Mouse (Mus musculus) liver, adult (tissue): ENCODE data around the gene 2410137M14Rik.

Experiments
- GATA4 ChIP-seq: IDR thresholded peaks from 2 replicates; pipeline ENCODE4 v1.6.1; 2014; ENCODE audit warnings: mild to moderate bottlenecking, low read length; ENCODE audit not compliant: insufficient replicate concordance

Gene 2410137M14Rik

DNA sequence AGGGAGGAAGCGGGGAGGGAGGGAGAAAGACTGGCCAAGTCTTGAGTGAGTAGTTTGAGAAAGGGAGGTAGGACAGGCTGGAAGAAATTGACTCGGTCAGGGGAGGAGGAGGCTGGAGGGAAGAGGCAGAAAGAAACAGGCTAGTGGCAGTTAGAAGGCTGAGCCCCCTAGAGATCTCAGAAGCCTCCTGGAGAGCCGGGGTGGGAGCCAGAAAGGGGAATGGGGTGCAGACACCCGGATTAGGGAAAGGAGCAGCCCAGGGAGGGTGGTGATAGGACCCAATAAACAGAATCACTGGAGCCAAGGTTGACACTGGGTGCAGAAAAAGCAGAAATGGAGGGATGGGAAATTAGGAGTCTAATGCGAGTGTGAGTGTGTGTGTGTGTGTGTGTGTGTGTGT lies 37.3 kb downstream of the 2410137M14Rik start:
- no peak for TF ChIP-seq GATA4

- TF ChIP-seq GATA4, result no peak
Observed at GRCm38 (mm10) chr17:36942791-36943471, 38.1 kb downstream of the 2410137M14Rik start, which contains the start of gene Rnf39. Gene Rnf39 (plus strand): TSS chr17:36942918.

GRCm38 (mm10) chr17:36942391-36942790 lies 38.6 kb downstream of the 2410137M14Rik start:
- TF ChIP-seq GATA4, result no peak

DNA sequence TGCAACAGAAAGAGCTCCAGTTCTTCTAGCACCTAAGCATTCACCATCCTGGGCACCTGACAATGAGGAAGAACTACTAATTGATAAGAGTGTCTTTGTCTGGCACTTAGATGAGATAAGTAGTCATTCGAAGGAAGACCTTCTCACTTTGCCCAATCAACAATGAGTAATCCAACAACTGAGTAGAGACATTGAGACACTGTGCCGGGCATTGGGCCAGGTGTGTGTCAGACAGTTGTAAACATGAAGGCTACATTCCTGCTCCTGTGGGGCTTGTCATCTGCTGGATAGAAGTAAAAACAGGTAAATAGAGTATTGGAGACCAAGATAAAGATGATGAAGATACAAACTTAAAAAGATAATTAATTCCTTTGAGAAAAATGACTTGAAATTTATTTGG lies 43.0 kb downstream of the 2410137M14Rik start:
- TF ChIP-seq GATA4, result no peak

DNA sequence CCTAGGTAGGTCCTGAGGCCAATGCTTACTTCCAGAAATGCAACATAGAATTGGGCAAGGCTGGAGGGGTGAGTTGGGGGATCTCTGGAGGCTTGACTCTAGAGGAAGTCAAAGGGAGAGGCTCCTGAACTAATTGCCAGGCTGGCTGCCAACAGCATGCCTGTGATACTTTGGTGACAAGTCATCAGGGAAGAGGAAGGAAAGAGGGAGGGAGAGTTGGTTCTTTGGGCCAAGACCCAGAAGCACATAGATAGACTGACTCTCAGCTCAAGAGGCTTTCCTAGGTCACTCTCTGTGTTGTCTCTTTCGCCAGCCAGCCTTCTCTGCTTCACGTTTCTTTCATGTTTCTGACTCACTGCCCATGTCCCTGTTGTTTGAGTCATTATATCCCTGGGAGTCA lies 49.2 kb downstream of the 2410137M14Rik start:
- TF ChIP-seq GATA4, result no peak

- TF ChIP-seq GATA4, result no peak
Observed at GRCm38 (mm10) chr17:36931130-36931529, 49.9 kb downstream of the 2410137M14Rik start.

DNA sequence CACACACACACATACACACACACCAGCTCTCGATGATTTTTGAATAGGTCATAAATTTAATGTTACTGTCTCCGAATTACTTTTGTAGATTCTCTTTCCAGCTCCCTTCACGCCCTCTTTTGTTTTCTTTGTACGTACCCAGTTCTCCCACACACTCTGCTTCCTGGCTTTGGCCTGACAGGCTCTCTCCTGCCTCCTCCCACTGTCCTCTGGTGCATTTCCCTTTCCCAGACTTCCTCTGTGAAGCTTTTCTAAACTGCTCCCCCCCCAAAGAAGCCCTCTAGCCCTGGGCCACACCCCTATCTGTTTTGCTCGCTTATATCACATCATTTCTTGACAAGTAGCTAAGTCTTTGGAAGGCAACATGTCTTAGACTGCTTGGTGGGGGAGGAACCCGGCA lies 50.8 kb downstream of the 2410137M14Rik start:
- TF ChIP-seq GATA4, result no peak

- no peak for TF ChIP-seq GATA4
Observed at GRCm38 (mm10) chr17:36929236-36929932, 51.7 kb downstream of the 2410137M14Rik start.
